Mouse (Mus musculus) left cerebral cortex, adult 8-10 months (tissue): ENCODE data around the gene Milr1. TPM values are rescaled to one million over a fixed set of nuclear protein-coding genes. Genes with fewer than 3 reads are reported as not detected.
"Not testable (repeated sequence)": the region's sequence is repeated elsewhere in the genome, so short reads cannot be mapped to it uniquely, and the experiment has no call there.

Experiments
- DNase-seq, 2 experiments: peaks; one replicate each; pipeline ENCODE4 v3.0.0; 2022; ENCODE audit warnings: low spot score in 2 of 2
- microRNA-seq, 2 experiments: library from miRNA; unstranded; fragments of <30 nt; microRNA quantifications; one replicate each; pipeline ENCODE4 v1.2.0; 2022
- total RNA-seq, 4 experiments: library from RNA; stranded (reverse); gene quantifications; 2 replicates each; pipeline ENCODE4 v1.2.4; 2022

Gene Milr1
- total RNA-seq, 4 experiments from 2014 or later = 0.26 to 2.7 (median 2.4) TPM; not detected in 1

- DNase-seq = not testable (repeated sequence)
Observed at GRCm38 (mm10) chr11:106807442-106807841, 56.4 kb downstream of the Milr1 start.

GRCm38 (mm10) chr11:106812410-106813136 lies 61.5 kb downstream of the Milr1 start:
- no peak for DNase-seq

- DNase-seq = no peak
Observed at GRCm38 (mm10) chr11:106814601-106815320, 63.7 kb downstream of the Milr1 start.

DNA sequence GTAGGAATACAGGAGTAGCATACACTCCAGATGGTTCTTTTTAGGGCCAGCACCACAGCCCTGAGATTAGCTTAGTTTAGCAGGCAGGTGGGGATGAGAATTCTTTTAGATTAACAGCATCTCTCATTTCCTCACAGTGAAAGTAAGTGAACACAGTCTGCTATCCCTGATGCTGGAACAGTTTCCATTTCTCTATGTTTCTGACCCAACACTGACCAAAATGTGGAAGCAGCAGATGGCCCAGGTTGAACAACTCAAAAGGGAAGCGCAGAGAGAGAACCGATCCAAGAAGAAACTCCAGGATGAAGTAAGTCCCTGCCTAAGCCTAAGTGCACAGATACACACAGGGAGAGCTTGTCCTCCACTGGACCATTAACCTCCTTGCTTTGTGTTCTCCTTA lies 64.3 kb downstream of the Milr1 start:
- no peak for DNase-seq

GRCm38 (mm10) chr11:106815761-106816160 lies 64.7 kb downstream of the Milr1 start:
- DNase-seq = no peak

- DNase-seq = no peak
Observed at GRCm38 (mm10) chr11:106816316-106816715, 65.3 kb downstream of the Milr1 start.

- no peak for DNase-seq
Observed at GRCm38 (mm10) chr11:106817156-106817555, 66.1 kb downstream of the Milr1 start.

- DNase-seq = no peak
Observed at GRCm38 (mm10) chr11:106817808-106818207, 66.8 kb downstream of the Milr1 start.

DNA sequence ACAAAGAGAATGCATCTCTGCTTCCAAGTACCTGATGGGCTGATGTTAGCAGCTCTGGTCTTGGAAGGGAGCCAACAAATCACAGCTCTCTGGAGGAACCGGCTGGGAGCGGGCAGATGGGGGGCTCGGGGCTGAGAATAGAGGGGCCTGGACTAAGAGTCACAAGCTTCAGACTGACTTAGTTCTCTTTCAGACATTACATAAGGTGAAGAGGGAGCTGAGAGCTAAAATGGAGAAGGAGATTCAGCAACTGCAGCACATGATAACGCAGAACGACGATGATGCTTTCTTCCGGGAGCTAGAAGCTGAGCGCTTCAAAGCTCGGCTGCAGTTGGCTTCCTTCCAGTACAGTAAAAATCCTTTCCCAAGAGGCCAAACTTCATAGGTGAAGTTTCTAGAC lies 67.3 kb downstream of the Milr1 start:
- no peak for DNase-seq

Small RNA genes lying within 50 kb of the gene (microRNA-seq; reads per million reads assigned to microRNA genes)
- gene Gm25994 = 0 reads per million in 2 experiments
- 20.5 to 30.7 reads per million in 2 experiments for gene Mir3064

Other genes starting within 250 kb of the Milr1 start
- gene Tex2, start 137.8 kb upstream of the Milr1 start, total RNA-seq = 100 to 1,000 TPM; 112 to 137 (median 119) TPM
- gene Pecam1, start 598 bp upstream of the Milr1 start, total RNA-seq = 10 to 100 TPM; 17.3 to 20.2 (median 17.7) TPM
- gene Polg2, start 28.3 kb downstream of the Milr1 start, total RNA-seq = 1 to 10 TPM; 2.8 to 4.6 (median 4.0) TPM
- gene Ddx5, start 38.0 kb downstream of the Milr1 start, total RNA-seq = 100 to 1,000 TPM; 617 to 703 (median 641) TPM
- gene Cep95, start 38.0 kb downstream of the Milr1 start, total RNA-seq = 10 to 100 TPM in 3 of 4 experiments, 1 to 10 TPM in 1; 9.8 to 11.4 (median 10.5) TPM
- gene Smurf2, start 169.5 kb downstream of the Milr1 start, total RNA-seq = 10 to 100 TPM; 26.7 to 31.8 (median 29.4) TPM
- 10 to 100 TPM; 21.1 to 29.7 (median 25.1) TPM for gene Kpna2, start 248.3 kb downstream of the Milr1 start, total RNA-seq